Mouse (Mus musculus) limb, embryonic 10.5 days (tissue): Measurements from ENCODE around the gene Gm4567. TPM values are rescaled to one million over a fixed set of nuclear protein-coding genes. Genes with fewer than 3 reads are reported as not detected.
"Not testable (repeated sequence)": the region's sequence is repeated elsewhere in the genome, so short reads cannot be mapped to it uniquely, and the experiment has no call there.

Experiments used
- DNase-seq: peaks from one replicate; pipeline ENCODE4 v3.0.0-alpha.2; 2017; ENCODE audit warnings: low spot score
- H3K27ac ChIP-seq: fragments of 300-500 bp; sonication (generic); 2 replicates; pipeline ENCODE4 v1.5.1; 2016; ENCODE audit warnings: mild to moderate bottlenecking
- H3K27me3 ChIP-seq: fragments of 300-500 bp; sonication (generic); 2 replicates; pipeline ENCODE4 v1.6.1; 2016; ENCODE audit warnings: low read depth, mild to moderate bottlenecking; ENCODE audit not compliant: poor library complexity, severe bottlenecking
- H3K36me3 ChIP-seq: fragments of 300-500 bp; sonication (generic); 2 replicates; pipeline ENCODE4 v1.6.1; 2016; ENCODE audit warnings: mild to moderate bottlenecking, moderate library complexity
- H3K4me1 ChIP-seq: fragments of 300-500 bp; sonication (generic); 2 replicates; pipeline ENCODE4 v1.6.1; 2016
- H3K4me3 ChIP-seq: fragments of 300-500 bp; sonication (generic); 2 replicates; pipeline ENCODE4 v1.5.1; 2016; ENCODE audit warnings: mild to moderate bottlenecking, moderate library complexity
- H3K9me3 ChIP-seq: fragments of 300-500 bp; sonication (generic); replicated peaks from 2 replicates; pipeline ENCODE4 v1.6.1; 2016; ENCODE audit warnings: mild to moderate bottlenecking
- WGBS: fragments of 180-500 bp; shearing (Covaris S2); methylation state at CpG from one replicate; pipeline ENCODE4 v1.1.7; 2016; 5-methylcytosine and 5-hydroxymethylcytosine counted together
- polyA plus RNA-seq: library from polyadenylated mRNA; unstranded; fragments of >200 nt; fragmentation: Nextera tagmentation; extraction: Ambion mirVana; gene quantifications from 2 replicates; pipeline ENCODE4 v1.2.1, GENCODE M21; 2016

The Gm4567 gene
- not detected in 2 replicates for polyA plus RNA-seq

GRCm38 (mm10) chr7:22719610-22720009, at the start of gene Gm4567:
Gm4567 (minus strand) TSS chr7:22719710.
- H3K27ac ChIP-seq, H3K9me3 ChIP-seq, H3K4me1 ChIP-seq, H3K36me3 ChIP-seq, H3K27me3 ChIP-seq, DNase-seq, H3K4me3 ChIP-seq: not testable (repeated sequence)
- WGBS = no CpG with 5 or more reads among the region's 1 CpGs

GRCm38 (mm10) chr7:22761397-22761796, 41.9 kb upstream of the Gm4567 start, which contains the start of gene Vmn1r157:
Vmn1r157 (plus strand) TSS chr7:22761697.
- not testable (repeated sequence) for H3K4me1 ChIP-seq, H3K27me3 ChIP-seq, H3K4me3 ChIP-seq, H3K9me3 ChIP-seq, DNase-seq, H3K36me3 ChIP-seq, H3K27ac ChIP-seq
- 34% methylated on average over 2 of the region's 3 CpGs for WGBS

GRCm38 (mm10) chr7:22692217-22692616, 27.3 kb downstream of the Gm4567 start, which contains the start of gene Gm8693:
Gm8693 (minus strand) TSS chr7:22692317.
- not testable (repeated sequence) for H3K27me3 ChIP-seq, H3K4me3 ChIP-seq, H3K36me3 ChIP-seq, H3K9me3 ChIP-seq, DNase-seq, H3K27ac ChIP-seq, H3K4me1 ChIP-seq
- whole genome bisulfite sequencing = no CpG with 5 or more reads among the region's 2 CpGs

Other genes with a start within 250 kb of the Gm4567 start
- not detected in 2 replicates for gene Vmn1r151, start 220.0 kb downstream of the Gm4567 start, polyA plus RNA-seq
- not detected in 2 replicates for gene Vmn1r152, start 196.7 kb downstream of the Gm4567 start, polyA plus RNA-seq
- gene Gm8677, start 184.8 kb downstream of the Gm4567 start, polyA plus RNA-seq = not detected in 2 replicates
- gene Gm4201, start 154.4 kb downstream of the Gm4567 start, polyA plus RNA-seq = not detected in 2 replicates
- gene Gm4565, start 131.6 kb downstream of the Gm4567 start, polyA plus RNA-seq = not detected in 2 replicates
- not detected in 2 replicates for gene Vmn1r155, start 61.7 kb downstream of the Gm4567 start, polyA plus RNA-seq
- gene Gm8693, start 27.4 kb downstream of the Gm4567 start, polyA plus RNA-seq = not detected in 2 replicates
- not detected in 2 replicates for gene Vmn1r157, start 42.0 kb upstream of the Gm4567 start, polyA plus RNA-seq
- not detected in 2 replicates for gene Vmn1r158, start 71.1 kb upstream of the Gm4567 start, polyA plus RNA-seq
- not detected in 2 replicates for gene Vmn1r159, start 123.9 kb upstream of the Gm4567 start, polyA plus RNA-seq
- gene Vmn1r160, start 151.5 kb upstream of the Gm4567 start, polyA plus RNA-seq = not detected in 2 replicates